Mouse (Mus musculus) kidney, adult 18-20 months (tissue): ENCODE measurements around the gene Zbtb24.

Experiments used
- DNase-seq: peaks from one replicate; pipeline ENCODE4 v3.0.0; 2021

Gene Zbtb24

GRCm38 (mm10) chr10:41509160-41509559 lies 59.0 kb downstream of the Zbtb24 start:
- peak; percentile 43 for DNase-seq

- DNase-seq: no peak
Measured at GRCm38 (mm10) chr10:41514301-41514700, 64.1 kb downstream of the Zbtb24 start.

GRCm38 (mm10) chr10:41514921-41515320 lies 64.7 kb downstream of the Zbtb24 start:
- DNase-seq: no peak
